Mouse (Mus musculus) stomach, embryonic 14.5 days (tissue): ENCODE data around the gene Ccdc180. TPM values are rescaled to one million over a fixed set of nuclear protein-coding genes. Genes with fewer than 3 reads are reported as not detected.
A peak's percentile ranks its signal among the peaks of the same experiment; 100 is the strongest.

Experiments
- ATAC-seq: fragments of 200-750 bp; cut with Nextera tagmentation; 2 replicates; pipeline ENCODE4 v1.8.0; 2017; ENCODE audit warnings: low read depth, moderate TSS enrichment; ENCODE audit not compliant: insufficient number of reproducible peaks, insufficient read depth, low FRiP score
- H3K27ac ChIP-seq: fragments of 300-500 bp; sonication (generic); 2 replicates; pipeline ENCODE4 v1.5.1; 2014; ENCODE audit warnings: mild to moderate bottlenecking, low read length, moderate library complexity, mixed read lengths
- H3K27me3 ChIP-seq: fragments of 300-500 bp; sonication (generic); 2 replicates; pipeline ENCODE4 v1.6.1; 2014; ENCODE audit warnings: low read length, control low read depth, mixed read lengths; ENCODE audit not compliant: control insufficient read depth, insufficient read depth
- H3K36me3 ChIP-seq: fragments of 300-500 bp; sonication (generic); 2 replicates; pipeline ENCODE4 v1.6.1; 2014; ENCODE audit warnings: mild to moderate bottlenecking, control low read depth, low read length, moderate library complexity, mixed read lengths; ENCODE audit not compliant: control insufficient read depth, insufficient read depth
- H3K4me1 ChIP-seq: fragments of 300-500 bp; sonication (generic); 2 replicates; pipeline ENCODE4 v1.6.1; 2014; ENCODE audit warnings: low read length, control low read depth, mixed read lengths; ENCODE audit not compliant: control insufficient read depth, insufficient read depth
- H3K4me2 ChIP-seq: fragments of 300-500 bp; sonication (generic); replicated peaks from 2 replicates; pipeline ENCODE4 v1.6.1; 2014; ENCODE audit warnings: low read depth, low read length, control low read depth
- H3K4me3 ChIP-seq: fragments of 300-500 bp; sonication (generic); 2 replicates; pipeline ENCODE4 v1.5.1; 2014; ENCODE audit warnings: low read depth, low read length, control low read depth
- H3K9ac ChIP-seq: fragments of 300-500 bp; sonication (generic); replicated peaks from 2 replicates; pipeline ENCODE4 v1.6.1; 2014; ENCODE audit warnings: low read depth, mild to moderate bottlenecking, control low read depth, low read length, moderate library complexity, mixed read lengths
- H3K9me3 ChIP-seq: fragments of 300-500 bp; sonication (generic); 2 replicates; pipeline ENCODE4 v1.6.1; 2016; ENCODE audit warnings: low read depth, low read length, control low read depth; ENCODE audit not compliant: control insufficient read depth
- WGBS: fragments of 180-500 bp; shearing (Covaris S2); extraction: QIAGEN DNeasy Blood & Tissue Kit; methylation state at CpG from one replicate; pipeline ENCODE4 v1.1.7; 2014; 5-methylcytosine and 5-hydroxymethylcytosine counted together
- polyA plus RNA-seq: library from polyadenylated mRNA; unstranded; fragments of >200 nt; fragmentation: Nextera tagmentation; extraction: Ambion mirVana; gene quantifications from 2 replicates; pipeline ENCODE4 v1.2.1, GENCODE M21; 2014

The Ccdc180 gene
- 0.06 and 0.29 TPM in 2 replicates for polyA plus RNA-seq

- no peak within 1 kb of the TSS for H3K4me3 ChIP-seq
- H3K27ac ChIP-seq, result no peak within 1 kb of the TSS
- H3K36me3 ChIP-seq, result no peaks in the 10 kb centered on the region
- no peaks in the 10 kb centered on the region for H3K27me3 ChIP-seq
- H3K9ac ChIP-seq, result no peak within 1 kb of the TSS
- peaks cover 6% of the 10 kb centered on the region for H3K4me1 ChIP-seq
- H3K9me3 ChIP-seq, result no peaks in the 10 kb centered on the region
- peak; percentile 78; the same call in 1 of the 2 replicates for ATAC-seq
- no peak within 1 kb of the TSS; the same call in 1 of the 2 replicates for H3K4me2 ChIP-seq
- 13% methylated on average over 19 of the region's 19 CpGs for WGBS
Observed at GRCm38 (mm10) chr4:45890066-45890761, at the start of gene Ccdc180. Gene Ccdc180, plus strand, starts transcription at chr4:45890303.

- no peak overlapping the region for H3K27ac ChIP-seq
- H3K9ac ChIP-seq, result no peak overlapping the region
- H3K27me3 ChIP-seq, result no peaks in the 10 kb centered on the region
- 45% methylated on average over 14 of the region's 14 CpGs for WGBS
- no peak overlapping the region for H3K4me3 ChIP-seq
- no peak for ATAC-seq
- no peaks in the 10 kb centered on the region for H3K36me3 ChIP-seq
- no peaks in the 10 kb centered on the region for H3K4me1 ChIP-seq
- H3K9me3 ChIP-seq, result no peaks in the 10 kb centered on the region
- H3K4me2 ChIP-seq, result no peak overlapping the region
Observed at GRCm38 (mm10) chr4:45844355-45844754, 45.7 kb upstream of the Ccdc180 start.

- no peaks in the 10 kb centered on the region for H3K27me3 ChIP-seq
Observed at GRCm38 (mm10) chr4:45846263-45846662, 43.8 kb upstream of the Ccdc180 start.

GRCm38 (mm10) chr4:45848109-45848824, 41.8 kb upstream of the Ccdc180 start, which contains the start of gene Stra6l:
Gene Stra6l, plus strand, starts transcription at chr4:45848664.
- Histone ChIP-seq H3K4me3 (no peak within 1 kb of the TSS), H3K27me3 (no peaks in the 10 kb centered on the region), H3K4me1 (no peaks in the 10 kb centered on the region), H3K36me3 (no peaks in the 10 kb centered on the region), H3K9ac (no peak within 1 kb of the TSS), H3K27ac (no peak within 1 kb of the TSS), H3K4me2 (no peak within 1 kb of the TSS), H3K9me3 (no peaks in the 10 kb centered on the region)
- ATAC-seq, result no peak
- 42% methylated on average over 10 of the region's 10 CpGs for WGBS

More at GRCm38 (mm10) chr4:45846263-45846662, 43.8 kb upstream of the Ccdc180 start:
- H3K9me3 ChIP-seq, result no peaks in the 10 kb centered on the region
- no peak overlapping the region for H3K27ac ChIP-seq
- no peak overlapping the region for H3K4me2 ChIP-seq
- H3K4me1 ChIP-seq, result no peaks in the 10 kb centered on the region
- WGBS, result 89% methylated on average over 2 of the region's 2 CpGs
- ATAC-seq, result no peak
- no peak overlapping the region for H3K4me3 ChIP-seq
- H3K9ac ChIP-seq, result no peak overlapping the region
- no peaks in the 10 kb centered on the region for H3K36me3 ChIP-seq

- Histone ChIP-seq H3K9me3 (no peaks in the 10 kb centered on the region), H3K4me3 (no peak overlapping the region), H3K27ac (no peak overlapping the region), H3K4me1 (no peaks in the 10 kb centered on the region), H3K27me3 (no peaks in the 10 kb centered on the region), H3K4me2 (no peak overlapping the region), H3K36me3 (no peaks in the 10 kb centered on the region), H3K9ac (no peak overlapping the region)
- whole genome bisulfite sequencing, result 41% methylated on average over 10 of the region's 10 CpGs
- ATAC-seq, result no peak
Observed at GRCm38 (mm10) chr4:45848825-45849156, 41.3 kb upstream of the Ccdc180 start.

- WGBS, result 57% methylated on average over 1 of the region's 1 CpGs
- Histone ChIP-seq H3K9me3 (no peaks in the 10 kb centered on the region), H3K36me3 (no peaks in the 10 kb centered on the region), H3K27me3 (no peaks in the 10 kb centered on the region), H3K27ac (no peak overlapping the region), H3K4me3 (no peak overlapping the region), H3K4me2 (no peak overlapping the region), H3K9ac (no peak overlapping the region), H3K4me1 (no peaks in the 10 kb centered on the region)
- no peak for ATAC-seq
Observed at GRCm38 (mm10) chr4:45849419-45849818, 40.7 kb upstream of the Ccdc180 start.

- Histone ChIP-seq H3K9me3 (no peaks in the 10 kb centered on the region), H3K27ac (no peak overlapping the region), H3K36me3 (no peaks in the 10 kb centered on the region), H3K27me3 (no peaks in the 10 kb centered on the region), H3K4me3 (no peak overlapping the region), H3K9ac (no peak overlapping the region), H3K4me2 (no peak overlapping the region), H3K4me1 (no peaks in the 10 kb centered on the region)
- WGBS, result 35% methylated on average over 3 of the region's 3 CpGs
- ATAC-seq, result 0 out of 2 replicates have a peak, but pooled peaks have one; percentile 33
Observed at GRCm38 (mm10) chr4:45851640-45852051, 38.5 kb upstream of the Ccdc180 start.

- 64% methylated on average over 15 of the region's 15 CpGs for WGBS
- Histone ChIP-seq H3K9ac (no peak overlapping the region), H3K27me3 (no peaks in the 10 kb centered on the region), H3K27ac (no peak overlapping the region), H3K4me1 (no peaks in the 10 kb centered on the region), H3K4me2 (no peak overlapping the region), H3K9me3 (no peaks in the 10 kb centered on the region), H3K4me3 (no peak overlapping the region), H3K36me3 (no peaks in the 10 kb centered on the region)
- ATAC-seq, result no peak
Observed at GRCm38 (mm10) chr4:45853496-45854246, 36.4 kb upstream of the Ccdc180 start.
